Mouse (Mus musculus) limb, embryonic 12.5 days (tissue): ENCODE data around the gene Celf1. TPM values are rescaled to one million over a fixed set of nuclear protein-coding genes. Genes with fewer than 3 reads are reported as not detected.
"Not testable (repeated sequence)": the region's sequence is repeated elsewhere in the genome, so short reads cannot be mapped to it uniquely, and the experiment has no call there.

Experiments used
- ATAC-seq: fragments of 200-750 bp; cut with Nextera tagmentation; 2 replicates; pipeline ENCODE4 v1.8.0; 2017; ENCODE audit warnings: low read depth, moderate TSS enrichment; ENCODE audit not compliant: insufficient number of reproducible peaks, insufficient read depth, low FRiP score, low TSS enrichment
- H3K27ac ChIP-seq: fragments of 300-500 bp; sonication (generic); 2 replicates; pipeline ENCODE4 v1.5.1; 2016; ENCODE audit warnings: mild to moderate bottlenecking, moderate library complexity
- H3K27me3 ChIP-seq: fragments of 300-500 bp; sonication (generic); 2 replicates; pipeline ENCODE4 v1.6.1; 2016; ENCODE audit warnings: mild to moderate bottlenecking, moderate library complexity
- H3K36me3 ChIP-seq: fragments of 300-500 bp; sonication (generic); 2 replicates; pipeline ENCODE4 v1.6.1; 2016; ENCODE audit warnings: mild to moderate bottlenecking, moderate library complexity
- H3K4me1 ChIP-seq: fragments of 300-500 bp; sonication (generic); replicated peaks from 2 replicates; pipeline ENCODE4 v1.6.1; 2016
- H3K4me2 ChIP-seq: fragments of 300-500 bp; sonication (generic); 2 replicates; pipeline ENCODE4 v1.6.1; 2016; ENCODE audit warnings: mild to moderate bottlenecking, moderate library complexity
- H3K4me3 ChIP-seq: fragments of 300-500 bp; sonication (generic); replicated peaks from 2 replicates; pipeline ENCODE4 v1.5.1; 2016; ENCODE audit warnings: mild to moderate bottlenecking
- H3K9ac ChIP-seq: fragments of 300-500 bp; sonication (generic); replicated peaks from 2 replicates; pipeline ENCODE4 v1.6.1; 2016; ENCODE audit warnings: mild to moderate bottlenecking, moderate library complexity
- H3K9me3 ChIP-seq: fragments of 300-500 bp; sonication (generic); 2 replicates; pipeline ENCODE4 v1.6.1; 2016; ENCODE audit warnings: mild to moderate bottlenecking, moderate library complexity
- WGBS: fragments of 180-500 bp; shearing (Covaris S2); methylation state at CpG from one replicate; pipeline ENCODE4 v1.1.7; 2016; 5-methylcytosine and 5-hydroxymethylcytosine counted together
- polyA plus RNA-seq: library from polyadenylated mRNA; unstranded; fragments of >200 nt; fragmentation: Nextera tagmentation; extraction: Ambion mirVana; gene quantifications from 2 replicates; pipeline ENCODE4 v1.2.1, GENCODE M21; 2016

Gene Celf1
- polyA plus RNA-seq, 1 experiment from 2014 or later: 125 TPM

DNA sequence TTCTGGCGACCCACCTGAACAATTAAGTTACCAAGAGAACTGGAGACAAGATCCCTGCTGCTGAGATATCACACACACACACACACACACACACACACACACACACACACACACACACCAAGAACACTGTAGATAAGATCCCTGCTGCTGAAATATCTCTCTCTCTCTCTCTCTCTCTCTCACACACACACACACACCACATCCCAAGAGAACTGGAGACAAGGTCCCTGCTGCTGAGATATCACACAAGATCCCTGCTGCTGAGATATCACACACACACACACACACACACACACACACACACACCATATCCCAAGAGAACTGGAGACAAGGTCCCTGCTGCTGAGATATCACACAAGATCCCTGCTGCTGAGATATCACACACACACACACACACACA, 105.6 kb downstream of the Celf1 start:
- not testable (repeated sequence) for H3K4me1 ChIP-seq, H3K9ac ChIP-seq, ATAC-seq, H3K9me3 ChIP-seq, H3K27me3 ChIP-seq, H3K4me3 ChIP-seq, H3K4me2 ChIP-seq, H3K36me3 ChIP-seq, H3K27ac ChIP-seq
- 94% methylated on average over 1 of the region's 1 CpGs for WGBS

DNA sequence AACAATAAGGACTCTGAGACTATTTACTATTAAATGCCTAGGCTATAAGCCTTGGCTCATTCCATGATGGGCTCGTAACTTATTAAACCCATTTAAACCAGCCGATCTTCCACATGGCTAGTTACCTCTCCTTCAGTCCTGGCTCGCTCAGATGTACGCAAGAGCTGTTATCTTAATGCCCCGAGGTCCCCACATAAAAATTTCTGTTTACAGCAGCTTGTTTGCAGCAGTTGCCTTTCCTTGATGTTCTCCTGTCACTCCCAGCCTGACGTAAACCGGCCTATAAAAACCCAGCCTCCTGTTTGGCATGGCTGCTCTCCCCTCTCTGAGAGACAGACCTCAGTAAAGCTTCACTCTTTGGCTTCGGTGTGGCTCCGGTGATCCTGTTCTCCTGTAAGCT, 107.2 kb downstream of the Celf1 start:
- WGBS: 46% methylated on average over 9 of the region's 9 CpGs
- ATAC-seq: no peak
- H3K9ac ChIP-seq: no peak overlapping the region
- peaks cover 4% of the 10 kb centered on the region; the same call in 1 of the 2 replicates for H3K4me1 ChIP-seq
- H3K4me2 ChIP-seq: no peak overlapping the region
- H3K9me3 ChIP-seq: no peaks in the 10 kb centered on the region
- no peaks in the 10 kb centered on the region for H3K27me3 ChIP-seq
- no peak overlapping the region for H3K27ac ChIP-seq
- H3K4me3 ChIP-seq: no peak overlapping the region
- peaks cover 6% of the 10 kb centered on the region; the same call in 1 of the 2 replicates for H3K36me3 ChIP-seq

DNA sequence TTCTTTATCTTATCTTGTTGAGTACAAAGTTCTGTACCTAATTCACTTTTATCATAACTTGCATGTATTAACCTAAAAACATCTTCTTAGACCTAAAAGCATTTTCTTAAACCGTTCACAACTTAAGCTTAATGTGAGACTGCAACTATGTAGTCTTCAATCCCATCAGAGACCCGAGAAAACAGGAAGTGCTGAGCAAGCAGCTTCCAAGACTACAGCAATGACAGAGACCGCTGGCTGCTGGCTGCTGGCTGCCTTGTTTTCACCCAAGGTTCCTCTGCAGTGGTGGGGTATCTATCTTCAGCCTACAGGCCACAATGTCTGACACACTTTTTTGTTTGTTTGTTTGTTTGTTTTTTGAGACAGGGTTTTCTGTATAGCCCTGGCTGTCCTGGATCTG, 111.7 kb downstream of the Celf1 start:
- H3K9me3 ChIP-seq: no peaks in the 10 kb centered on the region
- H3K9ac ChIP-seq: no peak overlapping the region
- WGBS: 79% methylated on average over 3 of the region's 3 CpGs
- H3K36me3 ChIP-seq: peaks cover 25% of the 10 kb centered on the region
- no peak overlapping the region for H3K4me3 ChIP-seq
- no peak for ATAC-seq
- H3K4me2 ChIP-seq: no peak overlapping the region
- no peak overlapping the region for H3K27ac ChIP-seq
- no peaks in the 10 kb centered on the region for H3K27me3 ChIP-seq
- H3K4me1 ChIP-seq: peaks cover 15% of the 10 kb centered on the region

DNA sequence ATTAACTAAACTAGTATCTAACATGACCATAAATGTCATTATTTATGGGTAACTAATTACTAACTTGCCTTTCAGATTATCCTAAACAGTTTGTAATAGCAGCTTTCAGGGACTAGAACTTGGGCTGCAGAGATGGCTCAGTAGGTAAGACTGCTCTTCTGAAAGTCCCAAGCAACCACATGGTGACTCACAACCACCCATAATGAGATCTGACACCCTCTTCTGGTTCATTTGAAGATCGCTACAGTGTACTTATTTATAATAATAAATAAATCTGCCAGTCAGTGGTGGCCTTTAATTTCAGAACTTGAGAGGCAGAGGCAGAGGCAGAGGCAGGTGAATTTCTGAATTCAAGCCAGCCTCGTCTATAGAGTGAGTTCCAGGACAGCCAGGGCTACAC, 112.6 kb downstream of the Celf1 start:
- ATAC-seq: no peak
- Histone ChIP-seq H3K9ac (no peak overlapping the region), H3K36me3 (peaks cover 33% of the 10 kb centered on the region), H3K4me3 (peak overlapping the region; percentile 85; the same call in 1 of the 2 replicates), H3K9me3 (no peaks in the 10 kb centered on the region), H3K4me1 (peaks cover 11% of the 10 kb centered on the region), H3K4me2 (peak overlapping the region; percentile 64), H3K27ac (no peak overlapping the region), H3K27me3 (no peaks in the 10 kb centered on the region)
- WGBS: 67% methylated on average over 2 of the region's 2 CpGs

DNA sequence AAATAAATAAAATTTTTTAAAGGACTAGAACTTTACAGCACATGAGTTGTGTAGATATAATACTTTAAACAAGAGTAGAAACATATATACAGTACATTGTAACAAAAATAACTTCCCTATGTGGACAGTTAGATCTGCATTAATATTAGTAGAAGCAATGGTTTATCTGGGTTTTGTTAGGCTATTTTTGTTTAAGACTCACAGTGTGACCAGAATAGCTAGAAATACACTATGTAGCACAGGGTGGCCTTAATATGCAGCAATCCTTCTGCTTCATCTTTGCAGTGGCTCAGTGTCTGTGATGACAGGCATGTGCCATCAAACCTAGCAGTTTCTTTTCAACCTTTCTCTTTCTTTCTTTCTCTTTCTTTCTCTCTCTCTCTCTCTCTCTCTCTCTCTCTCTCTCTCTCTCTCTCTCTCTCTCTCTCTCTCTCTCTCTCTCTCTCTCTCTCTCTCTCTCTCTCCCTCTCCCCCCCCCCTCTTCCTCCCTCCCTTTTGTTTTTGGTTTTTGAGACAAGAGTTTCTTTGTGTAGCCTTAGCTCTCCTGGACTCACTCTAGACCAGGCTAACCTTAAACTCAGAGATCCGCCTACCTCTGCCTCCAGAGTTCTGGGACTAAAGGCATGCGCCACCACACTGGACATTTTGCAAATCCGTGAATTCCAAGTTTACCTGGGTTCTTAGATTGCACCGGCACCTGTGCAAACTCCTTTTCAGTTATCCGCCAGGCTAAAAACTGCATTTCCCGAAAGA, 113.2 kb downstream of the Celf1 start:
- ATAC-seq: peak; percentile 60
- peak overlapping the region; percentile 85 for H3K4me3 ChIP-seq
- WGBS: 0% methylated on average over 6 of the region's 6 CpGs
- H3K27me3 ChIP-seq: no peaks in the 10 kb centered on the region
- peak overlapping the region; percentile 53; the same call in 1 of the 2 replicates for H3K27ac ChIP-seq
- H3K4me1 ChIP-seq: peaks cover 11% of the 10 kb centered on the region
- peak overlapping the region; percentile 72 for H3K9ac ChIP-seq
- peaks cover 39% of the 10 kb centered on the region for H3K36me3 ChIP-seq
- H3K4me2 ChIP-seq: peak overlapping the region; percentile 64
- no peaks in the 10 kb centered on the region for H3K9me3 ChIP-seq

DNA sequence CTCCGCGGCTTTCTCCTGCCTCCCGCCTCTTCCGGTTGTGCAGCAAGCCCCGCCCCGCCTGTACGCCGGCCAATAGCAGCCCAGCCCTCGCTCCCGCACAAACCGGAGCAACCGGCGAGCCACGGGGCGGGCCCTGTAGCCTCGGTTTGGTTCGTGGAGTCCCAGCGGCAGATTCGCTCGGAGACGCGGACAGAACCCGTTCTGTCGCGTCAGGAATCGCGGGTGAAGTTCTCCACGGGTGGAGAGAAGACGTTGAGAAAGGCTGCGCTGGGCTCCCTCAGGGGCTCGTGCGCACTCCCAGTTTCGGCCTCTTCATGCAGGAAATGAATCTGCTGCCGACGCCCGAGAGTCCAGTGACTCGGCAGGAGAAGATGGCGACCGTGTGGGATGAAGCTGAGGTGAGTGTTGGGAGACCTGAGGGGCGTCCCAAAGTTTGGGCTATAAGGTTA, 113.8 kb downstream of the Celf1 start, which contains the start of gene Psmc3:
TSS of gene Psmc3 (plus strand) at position 76 of the 449 bp plus-strand sequence.
- peak within 1 kb of the TSS; percentile 72 for H3K9ac ChIP-seq
- no peaks in the 10 kb centered on the region for H3K27me3 ChIP-seq
- H3K4me3 ChIP-seq: peak within 1 kb of the TSS; percentile 85
- ATAC-seq: peak; percentile 96
- peak within 1 kb of the TSS; percentile 53 for H3K27ac ChIP-seq
- peaks cover 11% of the 10 kb centered on the region for H3K4me1 ChIP-seq
- H3K36me3 ChIP-seq: peaks cover 45% of the 10 kb centered on the region
- H3K4me2 ChIP-seq: peak within 1 kb of the TSS; percentile 97
- WGBS: under 1% methylated on average over 40 of the region's 40 CpGs
- H3K9me3 ChIP-seq: no peaks in the 10 kb centered on the region

DNA sequence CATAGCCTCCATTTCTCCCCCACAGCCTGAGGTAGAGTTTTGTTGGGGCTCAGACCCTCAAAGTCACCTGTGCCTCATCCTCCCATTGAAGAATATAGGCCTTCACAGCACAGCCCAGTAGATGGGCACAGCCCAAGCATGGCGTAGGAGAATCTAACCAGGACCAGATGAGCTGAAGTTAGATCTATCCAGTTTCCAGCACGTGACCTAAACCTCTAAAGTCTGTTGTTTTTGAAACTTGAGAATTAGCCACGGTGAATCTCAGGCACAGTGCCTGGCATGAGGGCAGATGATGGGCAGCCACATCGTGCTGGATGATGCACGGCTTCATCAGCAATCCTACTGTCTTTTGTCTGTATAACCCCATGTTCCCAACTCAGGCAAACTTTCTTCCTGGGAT, 118.3 kb downstream of the Celf1 start:
- Histone ChIP-seq H3K36me3 (peaks cover 84% of the 10 kb centered on the region), H3K27me3 (no peaks in the 10 kb centered on the region), H3K4me3 (no peak overlapping the region), H3K4me1 (peaks cover 11% of the 10 kb centered on the region), H3K27ac (no peak overlapping the region), H3K4me2 (no peak overlapping the region), H3K9ac (no peak overlapping the region), H3K9me3 (no peaks in the 10 kb centered on the region)
- 88% methylated on average over 5 of the region's 5 CpGs for WGBS
- ATAC-seq: no peak

DNA sequence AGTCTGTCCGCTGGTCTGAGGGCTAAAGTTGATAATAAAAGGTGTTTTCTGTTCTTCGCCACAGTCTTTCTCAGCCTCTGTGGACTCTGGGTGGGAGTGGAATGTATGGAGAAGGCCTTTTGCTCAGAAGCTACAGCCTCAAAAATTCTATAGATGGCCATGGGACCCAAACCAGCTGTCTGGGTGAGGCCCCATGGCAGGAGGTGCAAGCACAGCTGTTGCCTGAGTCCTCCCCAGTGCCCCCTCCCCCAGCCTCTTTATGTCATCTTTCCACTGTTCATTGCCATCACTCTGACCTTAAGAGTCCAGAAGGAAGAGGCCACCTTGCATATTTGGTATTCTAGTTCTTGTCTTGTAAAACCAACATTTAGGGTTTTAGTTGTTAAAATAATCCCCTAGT, 119.2 kb downstream of the Celf1 start:
- no peak for ATAC-seq
- WGBS: 89% methylated on average over 2 of the region's 2 CpGs
- Histone ChIP-seq H3K27me3 (no peaks in the 10 kb centered on the region), H3K9me3 (no peaks in the 10 kb centered on the region), H3K27ac (no peak overlapping the region), H3K9ac (no peak overlapping the region), H3K4me2 (no peak overlapping the region), H3K4me1 (peaks cover 11% of the 10 kb centered on the region), H3K4me3 (no peak overlapping the region), H3K36me3 (peaks cover 94% of the 10 kb centered on the region)

DNA sequence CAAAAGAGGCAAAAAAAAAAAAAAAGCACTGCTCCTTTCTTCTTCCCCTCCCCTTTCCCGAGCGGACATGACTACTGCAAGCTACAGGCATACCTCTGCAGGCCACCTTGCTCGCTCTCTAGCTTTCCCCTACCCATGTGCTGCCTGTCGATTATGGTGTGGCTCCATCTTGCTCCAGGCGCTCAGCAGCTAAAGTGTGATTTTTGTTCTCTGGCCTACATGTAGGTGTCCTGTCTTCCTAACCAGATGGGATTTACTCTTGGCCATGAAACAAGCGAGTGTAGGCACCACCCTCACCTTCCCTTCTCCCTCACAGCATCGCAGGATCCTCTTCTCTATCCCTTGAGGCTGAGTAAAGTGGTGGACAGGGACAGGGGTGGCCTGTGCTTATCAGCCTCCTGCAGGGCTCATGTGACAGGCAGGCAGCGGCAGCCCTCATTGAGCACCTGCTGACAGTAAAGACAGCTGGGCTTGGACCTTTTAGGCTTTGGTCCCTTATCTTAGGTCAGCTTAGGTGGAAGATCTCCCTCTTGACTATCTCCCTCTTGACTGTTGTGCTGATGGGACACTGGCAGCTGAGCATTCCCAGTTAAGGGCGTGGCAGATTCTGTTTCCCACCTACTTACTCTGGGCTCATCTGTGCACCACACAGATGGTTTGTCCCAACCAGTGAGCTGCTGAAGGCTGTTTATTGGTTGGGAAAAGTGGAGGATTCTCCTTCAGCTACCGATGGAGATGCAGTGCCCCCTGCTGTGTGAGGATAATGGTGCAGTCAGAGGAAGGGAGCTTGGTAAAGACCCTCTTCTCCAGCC, 120.6 kb downstream of the Celf1 start:
- Histone ChIP-seq H3K9ac (no peak overlapping the region), H3K27ac (0 out of 2 replicates have a peak overlapping the region, but pooled peaks have one; percentile 35), H3K27me3 (no peaks in the 10 kb centered on the region), H3K4me3 (no peak overlapping the region), H3K36me3 (peaks cover 100% of the 10 kb centered on the region), H3K4me1 (no peaks in the 10 kb centered on the region), H3K9me3 (no peaks in the 10 kb centered on the region), H3K4me2 (no peak overlapping the region)
- WGBS: 81% methylated on average over 10 of the region's 10 CpGs
- ATAC-seq: peak; percentile 16; the same call in 1 of the 2 replicates

DNA sequence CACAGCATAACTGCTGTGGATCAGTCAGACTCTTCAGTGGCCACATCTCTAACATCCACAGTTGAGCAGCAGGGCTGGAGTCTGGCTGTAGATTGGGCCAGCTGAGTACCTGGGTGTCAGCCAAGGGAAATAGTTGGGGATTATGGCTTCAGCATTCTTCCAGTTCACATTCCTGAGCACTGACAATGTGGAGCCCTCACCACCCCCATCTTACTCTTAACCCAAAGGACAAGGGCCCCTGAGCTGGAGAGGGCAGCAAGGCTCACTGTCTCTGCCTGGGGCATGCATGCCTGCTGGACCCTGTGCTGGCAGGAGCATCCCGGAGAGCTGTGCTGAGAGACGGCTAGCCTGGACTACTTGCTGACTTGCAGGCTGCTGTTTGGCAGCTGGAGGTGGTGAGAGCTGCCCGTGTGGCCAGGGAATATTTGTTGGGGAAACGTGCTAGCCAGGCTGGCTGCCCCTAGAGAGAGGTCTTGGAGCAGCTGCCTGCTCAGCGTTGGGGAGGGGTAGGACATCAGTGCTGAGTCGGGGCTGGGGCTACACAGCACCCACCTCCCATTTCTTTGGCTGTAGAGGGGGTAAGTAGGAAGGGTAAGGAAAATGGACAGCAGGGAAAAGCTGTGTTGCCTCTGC, 121.8 kb downstream of the Celf1 start:
- H3K4me1 ChIP-seq: no peaks in the 10 kb centered on the region
- 88% methylated on average over 6 of the region's 6 CpGs for WGBS
- H3K4me3 ChIP-seq: no peak overlapping the region
- no peaks in the 10 kb centered on the region for H3K9me3 ChIP-seq
- H3K27ac ChIP-seq: no peak overlapping the region
- H3K9ac ChIP-seq: no peak overlapping the region
- no peak for ATAC-seq
- H3K27me3 ChIP-seq: no peaks in the 10 kb centered on the region
- peaks cover 99% of the 10 kb centered on the region for H3K36me3 ChIP-seq
- H3K4me2 ChIP-seq: no peak overlapping the region
